Mouse (Mus musculus) embryo, embryonic 10 days (tissue): ENCODE measurements around the gene Tsga13.

Experiments
- DNase-seq: peaks from one replicate; pipeline ENCODE4 v3.0.0-alpha.2; 2015; ENCODE audit warnings: low spot score

Tsga13 gene

DNA sequence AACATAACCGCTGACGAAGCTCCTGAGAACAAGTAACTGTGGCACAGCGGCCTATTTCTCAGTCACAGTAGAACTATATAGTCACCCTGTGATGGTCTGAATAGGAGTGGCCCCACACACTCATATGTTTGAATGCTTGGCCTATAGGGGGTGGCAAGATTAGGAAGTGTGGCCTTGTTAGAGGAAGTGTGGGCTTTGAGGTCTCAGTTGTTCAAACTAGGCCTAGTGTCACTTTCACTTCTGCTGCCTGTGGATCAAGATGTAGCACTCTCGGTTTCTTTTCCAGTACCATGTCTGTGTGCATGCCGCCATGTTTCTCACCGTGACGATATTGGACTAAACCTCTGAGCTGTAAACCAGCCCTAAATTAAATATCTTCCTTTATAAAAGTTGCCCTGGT, 59.4 kb downstream of the Tsga13 start:
- DNase-seq, result no peak

DNA sequence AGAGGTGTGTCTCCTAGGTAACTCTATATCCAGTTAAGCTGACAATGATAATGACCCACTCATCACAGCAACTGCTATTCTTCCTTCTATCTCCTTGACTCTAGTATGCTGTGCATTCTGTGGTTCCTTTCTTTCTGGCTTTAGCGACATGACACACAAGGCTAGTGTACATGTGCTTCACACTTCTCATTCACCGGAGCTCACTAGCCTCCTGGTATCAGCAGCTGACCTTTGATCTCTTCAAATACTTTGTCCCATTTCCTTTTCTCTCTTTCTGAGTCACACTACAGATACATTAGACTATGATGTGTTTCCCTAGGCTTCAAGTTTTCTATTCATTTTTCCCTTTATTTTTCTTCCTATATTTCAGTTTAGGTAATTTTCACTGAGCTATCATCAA, 60.2 kb downstream of the Tsga13 start:
- DNase-seq, result no peak

DNA sequence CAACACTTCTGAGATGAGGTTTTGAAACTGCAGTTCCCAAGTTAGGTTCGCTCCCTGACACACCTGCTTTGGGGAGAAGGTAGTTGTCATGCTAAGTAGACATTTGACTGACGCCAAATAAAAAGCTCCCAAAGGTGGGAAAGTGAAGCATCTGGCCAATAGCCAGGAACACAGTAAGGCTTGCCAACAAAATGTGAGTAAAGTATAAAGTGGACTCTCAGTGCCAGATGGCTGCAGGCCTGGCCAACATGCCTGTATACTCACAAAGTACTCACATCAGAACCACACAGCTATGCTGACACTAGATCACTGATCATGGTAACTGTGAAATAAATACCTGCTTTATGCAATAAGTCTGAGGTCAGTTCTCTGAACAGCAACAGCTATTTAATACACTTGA, 65.6 kb downstream of the Tsga13 start:
- no peak for DNase-seq
